Mouse (Mus musculus) bone marrow macrophage, adult 2 months (primary cell): ENCODE results near the gene Fxyd6.

ENCODE experiments used
- CTCF ChIP-seq: IDR thresholded peaks from 2 replicates; pipeline ENCODE4 v1.5.1; 2012; ENCODE audit warnings: low read depth, mild to moderate bottlenecking, low read length, moderate library complexity
- POLR2A ChIP-seq: IDR thresholded peaks from 2 replicates; pipeline ENCODE4 v1.6.1; 2012; ENCODE audit warnings: mild to moderate bottlenecking, low read depth, low read length, borderline replicate concordance

DNA sequence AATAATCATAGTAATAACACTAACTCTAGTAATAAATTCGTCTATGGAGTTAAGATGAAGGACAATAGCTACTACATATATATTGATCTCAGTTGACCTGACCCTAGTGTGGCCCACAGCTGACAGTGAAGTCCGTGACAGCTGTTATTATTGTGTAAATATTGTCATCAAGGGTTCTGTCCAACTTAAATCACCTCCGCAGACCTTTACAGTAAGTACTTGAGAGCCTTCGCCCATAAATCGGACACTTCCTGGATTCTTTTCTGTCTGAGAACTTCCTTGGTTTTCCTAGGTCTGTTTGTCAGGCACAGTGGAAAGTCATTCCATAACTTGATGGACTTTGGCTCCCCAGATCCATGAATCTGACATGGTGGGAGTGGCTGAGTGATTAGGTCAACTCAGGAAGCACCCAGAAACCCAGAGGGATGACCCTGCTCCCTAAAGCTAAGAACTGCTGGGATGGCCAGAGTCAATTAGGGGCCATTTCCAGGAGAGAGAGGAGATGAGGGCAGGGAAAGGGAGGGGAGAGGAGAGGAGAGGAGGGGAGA lies 74.3 kb downstream of the Fxyd6 start:
- TF ChIP-seq POLR2A (no peak), CTCF (no peak)
